Mouse (Mus musculus) embryonic facial prominence, embryonic 12.5 days (tissue): ENCODE measurements around the gene Recql. TPM values are rescaled to one million over a fixed set of nuclear protein-coding genes. Genes with fewer than 3 reads are reported as not detected.

ENCODE experiments used
- ATAC-seq: fragments of 200-750 bp; cut with Nextera tagmentation; 2 replicates; pipeline ENCODE4 v1.8.0; 2017; ENCODE audit not compliant: insufficient number of reproducible peaks, insufficient read depth, low FRiP score, low TSS enrichment
- H3K27ac ChIP-seq: fragments of 300-500 bp; sonication (generic); 2 replicates; pipeline ENCODE4 v1.5.1; 2016; ENCODE audit warnings: mild to moderate bottlenecking
- H3K27me3 ChIP-seq: fragments of 300-500 bp; sonication (generic); 2 replicates; pipeline ENCODE4 v1.6.1; 2016; ENCODE audit warnings: mild to moderate bottlenecking, moderate library complexity
- H3K36me3 ChIP-seq: fragments of 300-500 bp; sonication (generic); 2 replicates; pipeline ENCODE4 v1.6.1; 2016; ENCODE audit warnings: mild to moderate bottlenecking
- H3K4me1 ChIP-seq: fragments of 300-500 bp; sonication (generic); 2 replicates; pipeline ENCODE4 v1.6.1; 2016
- H3K4me2 ChIP-seq: fragments of 300-500 bp; sonication (generic); replicated peaks from 2 replicates; pipeline ENCODE4 v1.6.1; 2016; ENCODE audit warnings: mild to moderate bottlenecking, moderate library complexity
- H3K4me3 ChIP-seq: fragments of 300-500 bp; sonication (generic); 2 replicates; pipeline ENCODE4 v1.5.1; 2016; ENCODE audit warnings: mild to moderate bottlenecking
- H3K9ac ChIP-seq: fragments of 300-500 bp; sonication (generic); 2 replicates; pipeline ENCODE4 v1.6.1; 2016; ENCODE audit warnings: mild to moderate bottlenecking, moderate library complexity
- H3K9me3 ChIP-seq: fragments of 300-500 bp; sonication (generic); 2 replicates; pipeline ENCODE4 v1.6.1; 2016; ENCODE audit warnings: mild to moderate bottlenecking, moderate library complexity
- WGBS: fragments of 180-500 bp; shearing (Covaris S2); methylation state at CpG from one replicate; pipeline ENCODE4 v1.1.7; 2016; 5-methylcytosine and 5-hydroxymethylcytosine counted together
- polyA plus RNA-seq: library from polyadenylated mRNA; unstranded; fragments of >200 nt; fragmentation: Nextera tagmentation; extraction: Ambion mirVana; gene quantifications from 2 replicates; pipeline ENCODE4 v1.2.1, GENCODE M21; 2016

The Recql gene
- polyA plus RNA-seq, 1 experiment from 2014 or later = 33.8 TPM

DNA sequence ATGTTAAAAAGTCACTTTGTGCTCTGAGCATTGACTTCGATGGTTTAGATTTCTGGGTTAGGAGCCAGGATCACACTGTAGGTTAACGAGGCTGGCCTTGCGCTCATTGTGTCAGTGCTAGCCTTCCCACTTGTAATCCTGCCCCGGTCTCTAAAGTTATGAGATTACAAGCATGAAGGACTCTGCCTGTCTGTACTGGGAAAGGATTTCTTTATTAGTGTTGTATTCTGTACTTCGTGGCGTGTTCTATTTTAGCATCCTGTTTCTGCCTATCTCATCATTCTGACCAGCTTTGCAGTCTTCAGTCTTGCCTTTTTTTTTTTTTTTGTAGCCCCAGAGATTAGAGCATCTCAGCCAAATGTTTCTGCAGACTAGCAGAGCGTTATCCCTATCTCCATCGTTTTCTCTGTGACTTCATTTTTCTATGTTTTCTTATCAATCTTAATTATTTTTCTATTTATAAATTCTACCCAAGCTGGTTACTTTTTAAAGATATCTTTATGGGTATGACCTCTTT, 926 bp upstream of the Recql start:
- Histone ChIP-seq H3K36me3 (no peaks in the 10 kb centered on the region), H3K9ac (peak overlapping the region; percentile 86), H3K9me3 (no peaks in the 10 kb centered on the region), H3K4me1 (peaks cover 12% of the 10 kb centered on the region; the same call in 1 of the 2 replicates), H3K4me3 (peak overlapping the region; percentile 97), H3K4me2 (peak overlapping the region; percentile 69), H3K27me3 (no peaks in the 10 kb centered on the region), H3K27ac (no peak overlapping the region)
- 24% methylated on average over 8 of the region's 8 CpGs for WGBS
- no peak for ATAC-seq

GRCm38 (mm10) chr6:142386285-142387010, 439 bp downstream of the Recql start:
- WGBS = 7% methylated on average over 31 of the region's 31 CpGs
- Histone ChIP-seq H3K9me3 (no peaks in the 10 kb centered on the region), H3K4me2 (peak overlapping the region; percentile 69), H3K4me1 (peaks cover 12% of the 10 kb centered on the region; the same call in 1 of the 2 replicates), H3K4me3 (peak overlapping the region; percentile 97), H3K9ac (peak overlapping the region; percentile 52), H3K27me3 (no peaks in the 10 kb centered on the region), H3K27ac (no peak overlapping the region), H3K36me3 (no peaks in the 10 kb centered on the region)
- ATAC-seq = peak; percentile 58

DNA sequence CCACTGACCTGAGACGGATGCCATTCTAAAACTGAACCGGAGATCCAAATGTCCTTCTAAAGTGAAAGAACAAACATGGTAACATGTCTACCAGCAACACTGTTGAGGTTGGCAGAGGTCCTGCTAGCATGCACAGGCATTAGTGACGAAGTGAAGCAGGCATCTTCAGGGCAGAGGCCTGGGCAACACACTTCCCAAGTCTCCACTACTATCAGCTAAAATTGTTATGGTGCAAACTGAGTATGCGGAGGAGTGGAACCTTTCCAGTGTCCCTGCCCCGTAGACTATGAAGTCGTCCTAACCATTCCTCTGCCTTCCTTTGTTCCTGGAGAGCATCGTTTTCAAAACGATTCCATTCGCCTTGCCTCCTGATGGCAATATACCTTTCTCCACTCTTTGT, 2.4 kb downstream of the Recql start:
- Histone ChIP-seq H3K9me3 (no peaks in the 10 kb centered on the region), H3K9ac (no peak overlapping the region), H3K4me2 (no peak overlapping the region), H3K27me3 (no peaks in the 10 kb centered on the region), H3K4me3 (no peak overlapping the region), H3K27ac (no peak overlapping the region), H3K4me1 (peaks cover 12% of the 10 kb centered on the region; the same call in 1 of the 2 replicates), H3K36me3 (no peaks in the 10 kb centered on the region)
- ATAC-seq = no peak
- 91% methylated on average over 9 of the region's 9 CpGs for WGBS

DNA sequence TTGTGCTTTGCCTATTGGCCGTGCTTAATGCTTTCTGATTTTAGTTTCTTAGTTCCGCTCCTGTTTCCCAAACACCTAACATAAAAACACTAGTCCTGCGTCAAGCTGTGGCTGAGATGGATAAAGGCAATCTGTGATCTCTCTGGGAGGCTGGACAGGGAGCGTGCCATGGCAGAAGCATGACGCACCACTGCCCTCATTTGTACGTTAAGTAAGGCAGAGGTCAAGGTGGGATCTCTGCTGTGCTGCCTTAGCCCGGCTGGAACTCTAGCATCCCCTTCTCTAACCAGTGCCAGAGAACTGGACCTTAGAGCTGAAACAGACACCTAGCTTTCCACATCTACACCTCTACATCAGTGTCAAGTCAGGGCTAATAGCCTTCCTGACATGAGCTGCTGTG, 5.3 kb downstream of the Recql start:
- no peak for ATAC-seq
- no peaks in the 10 kb centered on the region for H3K27me3 ChIP-seq
- 90% methylated on average over 7 of the region's 7 CpGs for WGBS

DNA sequence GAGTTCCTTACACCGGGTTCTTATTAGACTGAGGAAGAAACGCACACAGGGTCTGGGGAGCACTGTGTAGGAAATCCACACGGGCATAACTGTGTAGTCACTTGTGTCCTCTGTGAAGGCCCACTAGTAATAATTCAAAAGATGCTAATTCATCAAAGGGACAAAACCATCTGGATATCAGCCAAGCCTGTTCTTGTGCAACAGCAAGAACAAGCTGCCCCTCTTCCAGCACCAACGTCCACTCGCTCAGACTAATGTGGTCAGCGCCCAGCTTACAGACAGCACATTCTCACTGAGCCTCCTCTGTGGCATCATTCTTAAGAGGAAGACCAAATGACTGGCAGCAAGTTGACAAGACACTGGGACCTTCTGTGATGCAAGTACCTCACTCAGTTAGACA, 6.9 kb downstream of the Recql start:
- WGBS = 91% methylated on average over 6 of the region's 6 CpGs
- Histone ChIP-seq H3K4me1 (no peaks in the 10 kb centered on the region), H3K27me3 (no peaks in the 10 kb centered on the region), H3K27ac (no peak overlapping the region), H3K9ac (no peak overlapping the region), H3K4me3 (no peak overlapping the region), H3K9me3 (no peaks in the 10 kb centered on the region), H3K4me2 (no peak overlapping the region), H3K36me3 (peaks cover 17% of the 10 kb centered on the region; the same call in 1 of the 2 replicates)
- no peak for ATAC-seq

More for the DNA sequence above, 5.3 kb downstream of the Recql start:
- H3K9ac ChIP-seq = no peak overlapping the region
- H3K36me3 ChIP-seq = peaks cover 1% of the 10 kb centered on the region; the same call in 1 of the 2 replicates
- no peak overlapping the region for H3K4me2 ChIP-seq
- H3K4me3 ChIP-seq = no peak overlapping the region
- no peak overlapping the region for H3K27ac ChIP-seq
- H3K9me3 ChIP-seq = no peaks in the 10 kb centered on the region
- no peaks in the 10 kb centered on the region for H3K4me1 ChIP-seq

DNA sequence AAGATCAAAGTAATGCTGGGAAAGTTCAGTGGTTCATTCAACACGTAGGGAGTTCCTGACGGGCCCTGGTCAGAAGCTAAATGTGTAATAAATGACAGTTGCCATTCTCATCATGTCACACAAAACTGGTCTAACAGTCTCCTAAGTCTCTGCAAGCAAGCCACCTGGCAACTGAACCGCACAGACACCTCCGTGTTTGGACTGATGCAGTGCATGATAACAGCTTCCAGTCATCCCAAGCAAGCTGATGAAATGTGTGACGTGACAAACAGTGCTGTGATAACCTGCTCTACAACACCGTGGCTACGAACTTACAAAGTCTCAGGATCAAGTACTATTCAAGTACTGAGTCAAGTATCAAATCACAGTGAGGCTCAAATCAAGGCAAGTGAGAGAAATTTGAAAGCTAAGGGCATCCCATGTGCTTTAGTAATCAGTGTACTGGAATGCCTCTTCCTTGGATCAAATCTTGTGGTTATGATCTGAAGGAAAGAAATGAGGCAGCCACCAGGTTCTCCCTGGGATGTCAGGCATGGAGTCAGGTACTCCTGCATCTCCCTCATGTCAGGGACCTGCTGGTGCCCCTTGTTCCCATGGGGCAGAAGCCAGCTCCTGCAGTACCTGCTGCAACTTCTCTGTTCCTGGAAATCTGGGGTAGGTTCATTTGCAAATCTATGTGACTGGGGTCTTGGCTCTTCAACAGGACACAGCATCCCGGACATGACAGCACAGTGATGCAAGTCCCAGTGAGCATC, 8.1 kb downstream of the Recql start:
- no peak overlapping the region for H3K9ac ChIP-seq
- no peak for ATAC-seq
- H3K4me3 ChIP-seq = no peak overlapping the region
- H3K36me3 ChIP-seq = peaks cover 25% of the 10 kb centered on the region; the same call in 1 of the 2 replicates
- H3K4me1 ChIP-seq = no peaks in the 10 kb centered on the region
- H3K4me2 ChIP-seq = no peak overlapping the region
- H3K27me3 ChIP-seq = no peaks in the 10 kb centered on the region
- H3K9me3 ChIP-seq = no peaks in the 10 kb centered on the region
- H3K27ac ChIP-seq = no peak overlapping the region
- 88% methylated on average over 8 of the region's 8 CpGs for WGBS

- WGBS = 52% methylated on average over 1 of the region's 1 CpGs
- H3K36me3 ChIP-seq = peaks cover 29% of the 10 kb centered on the region
- H3K9ac ChIP-seq = no peak overlapping the region
Observed at GRCm38 (mm10) chr6:142377081-142377480, 9.8 kb downstream of the Recql start.

GRCm38 (mm10) chr6:142369568-142369967, 17.3 kb downstream of the Recql start:
- Histone ChIP-seq H3K9ac (no peak overlapping the region), H3K27ac (no peak overlapping the region), H3K4me1 (no peaks in the 10 kb centered on the region), H3K36me3 (peaks cover 40% of the 10 kb centered on the region), H3K27me3 (no peaks in the 10 kb centered on the region), H3K4me2 (no peak overlapping the region), H3K4me3 (no peak overlapping the region), H3K9me3 (no peaks in the 10 kb centered on the region)
- WGBS = 80% methylated on average over 3 of the region's 3 CpGs
- ATAC-seq = no peak

More at GRCm38 (mm10) chr6:142377081-142377480, 9.8 kb downstream of the Recql start:
- Histone ChIP-seq H3K9me3 (no peaks in the 10 kb centered on the region), H3K4me2 (no peak overlapping the region), H3K27me3 (no peaks in the 10 kb centered on the region), H3K27ac (no peak overlapping the region), H3K4me1 (no peaks in the 10 kb centered on the region), H3K4me3 (no peak overlapping the region)
- no peak for ATAC-seq

DNA sequence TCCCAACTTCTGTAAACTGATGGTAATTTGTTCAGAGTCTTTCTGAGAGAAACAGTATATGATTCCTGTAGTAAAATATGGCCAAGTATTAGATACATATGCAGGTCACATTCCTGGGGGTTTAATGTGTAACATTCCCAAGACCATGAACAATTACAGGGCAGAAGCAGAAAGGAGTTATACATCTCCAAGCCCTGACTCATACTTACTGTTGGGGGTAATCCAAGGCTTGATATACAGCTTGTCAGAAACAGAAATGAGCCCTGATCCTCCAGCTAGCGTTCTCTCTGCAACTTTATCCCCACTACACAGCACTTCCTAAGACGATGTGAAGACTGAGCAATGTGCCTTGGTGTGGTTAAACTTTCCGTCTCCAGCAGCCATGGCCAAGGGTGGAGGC, 19.3 kb downstream of the Recql start:
- Histone ChIP-seq H3K9ac (no peak overlapping the region), H3K27me3 (no peaks in the 10 kb centered on the region), H3K36me3 (peaks cover 43% of the 10 kb centered on the region), H3K27ac (no peak overlapping the region), H3K4me3 (no peak overlapping the region), H3K4me2 (no peak overlapping the region), H3K4me1 (no peaks in the 10 kb centered on the region), H3K9me3 (no peaks in the 10 kb centered on the region)
- ATAC-seq = no peak
- WGBS = 85% methylated on average over 3 of the region's 3 CpGs

GRCm38 (mm10) chr6:142366473-142367018, 20.3 kb downstream of the Recql start:
- no peak overlapping the region for H3K4me2 ChIP-seq
- ATAC-seq = no peak
- H3K36me3 ChIP-seq = peaks cover 46% of the 10 kb centered on the region
- no peak overlapping the region for H3K27ac ChIP-seq
- no peak overlapping the region for H3K9ac ChIP-seq
- no peak overlapping the region for H3K4me3 ChIP-seq
- H3K27me3 ChIP-seq = no peaks in the 10 kb centered on the region
- no peaks in the 10 kb centered on the region for H3K9me3 ChIP-seq
- H3K4me1 ChIP-seq = no peaks in the 10 kb centered on the region
- 89% methylated on average over 10 of the region's 10 CpGs for WGBS

DNA sequence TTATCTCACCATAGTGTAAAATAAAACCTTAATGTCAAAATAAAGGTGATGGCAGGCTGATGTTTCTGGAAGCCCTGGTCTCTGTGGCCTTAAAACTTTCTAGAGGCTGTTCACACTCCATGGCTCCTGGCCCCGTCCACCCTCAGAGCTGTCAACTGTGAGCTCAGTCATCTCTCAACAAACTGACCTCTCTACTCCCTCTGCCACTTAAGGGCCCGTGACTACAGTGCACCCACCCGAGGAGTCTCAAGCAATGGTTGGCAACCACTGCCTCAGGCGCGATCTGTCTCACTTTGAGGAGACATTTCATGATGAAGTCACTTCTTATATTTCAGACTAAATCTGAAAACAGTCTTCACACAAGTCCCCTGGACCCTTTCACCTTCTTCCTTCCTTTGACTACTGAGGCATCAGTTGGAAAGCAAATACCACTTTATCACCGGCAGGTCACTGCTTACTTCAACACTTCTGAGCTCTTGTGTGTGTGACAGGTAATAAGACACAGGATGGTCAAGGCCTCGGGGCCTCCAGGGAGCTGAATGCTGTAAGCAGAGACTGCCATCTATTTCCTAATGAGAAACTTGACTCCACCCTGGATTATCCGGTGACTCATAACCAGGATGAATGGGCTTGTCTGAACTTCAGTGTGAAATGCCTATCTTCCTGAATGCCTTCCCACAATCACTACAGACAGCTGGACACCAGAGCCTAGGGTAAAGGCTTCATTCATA, 21.0 kb downstream of the Recql start:
- 86% methylated on average over 8 of the region's 8 CpGs for WGBS
- Histone ChIP-seq H3K4me3 (no peak overlapping the region), H3K27ac (no peak overlapping the region), H3K4me1 (no peaks in the 10 kb centered on the region), H3K36me3 (peaks cover 46% of the 10 kb centered on the region), H3K27me3 (no peaks in the 10 kb centered on the region), H3K9ac (no peak overlapping the region), H3K4me2 (no peak overlapping the region), H3K9me3 (no peaks in the 10 kb centered on the region)
- no peak for ATAC-seq
